In genomic region chr15:74294691-74295090, GRCm38 (mm10) we compare ENCODE assay signal across 28 mouse cellular contexts.
DNase-seq lines count a peak whose midpoint lies in the region; ATAC-seq lines count a peak whose summit lies in the region.
"Had no signal": no experiment of that assay in that cellular context is flagged by ENCODE, and none has a peak within 500 bp of the region (broad histone marks: within the 10 kb centered on the region; RNA-seq: fewer than 3 reads in every experiment).

No protein-coding gene starts in this region.

- H3K4me3 ChIP-seq in hindbrain, embryonic 13.5 days, result no peak overlapping the region
- H3K4me3 ChIP-seq in hindbrain, embryonic 14.5 days (replicated peaks; ENCODE audit: low read length), result no peak overlapping the region
- no peak overlapping the region for H3K4me3 ChIP-seq in neural tube, embryonic 14.5 days (ENCODE audit: low read depth, low read length)
- H3K4me3 ChIP-seq in embryonic facial prominence, embryonic 11.5 days (ENCODE audit: low read depth, low read length), result no peak overlapping the region
- H3K4me3 ChIP-seq: heart, embryonic 10.5 days; heart, embryonic 15.5 days; intestine, embryonic 15.5 days; layer of hippocampus, adult 2 months; left cerebral cortex, adult 2 months; limb, embryonic 13.5 days; lung, embryonic 15.5 days; midbrain, embryonic 13.5 days; neural tube, embryonic 12.5 days had no signal

- no peaks in the 10 kb centered on the region for H3K9me3 ChIP-seq in hindbrain, embryonic 13.5 days
- no peaks in the 10 kb centered on the region for H3K9me3 ChIP-seq in hindbrain, embryonic 14.5 days (ENCODE audit: control insufficient read depth, low read length)
- H3K9me3 ChIP-seq in neural tube, embryonic 14.5 days (ENCODE audit: control insufficient read depth, low read length), result no peaks in the 10 kb centered on the region
- no peaks in the 10 kb centered on the region for H3K9me3 ChIP-seq in embryonic facial prominence, embryonic 11.5 days (replicated peaks; ENCODE audit: control insufficient read depth, low read length)
- H3K9me3 ChIP-seq: heart, embryonic 10.5 days; heart, embryonic 15.5 days; intestine, embryonic 15.5 days; limb, embryonic 13.5 days; lung, embryonic 15.5 days; midbrain, embryonic 13.5 days; neural tube, embryonic 12.5 days had no signal

- H3K4me2 ChIP-seq in hindbrain, embryonic 13.5 days, result no peak overlapping the region
- H3K4me2 ChIP-seq in hindbrain, embryonic 14.5 days (replicated peaks), result no peak overlapping the region
- H3K4me2 ChIP-seq in neural tube, embryonic 14.5 days (ENCODE audit: low read depth, low read length), result no peak overlapping the region
- H3K4me2 ChIP-seq in embryonic facial prominence, embryonic 11.5 days (ENCODE audit: low read depth, low read length), result no peak overlapping the region
- H3K4me2 ChIP-seq: heart, embryonic 15.5 days; intestine, embryonic 15.5 days; limb, embryonic 13.5 days; liver, embryonic 11.5 days; lung, embryonic 15.5 days; midbrain, embryonic 13.5 days; neural tube, embryonic 12.5 days had no signal

- H3K27me3 ChIP-seq in hindbrain, embryonic 13.5 days, result 0 out of 2 replicates have a peak, but pooled peaks cover 1% of the 10 kb centered on the region
- H3K27me3 ChIP-seq in hindbrain, embryonic 14.5 days (ENCODE audit: control insufficient read depth, insufficient read depth, low read length), result no peaks in the 10 kb centered on the region
- no peaks in the 10 kb centered on the region for H3K27me3 ChIP-seq in neural tube, embryonic 14.5 days (ENCODE audit: control insufficient read depth, insufficient read depth, low read length)
- H3K27me3 ChIP-seq in embryonic facial prominence, embryonic 11.5 days (ENCODE audit: control insufficient read depth, insufficient read depth, low read length), result no peaks in the 10 kb centered on the region
- H3K27me3 ChIP-seq: intestine, embryonic 15.5 days; lung, embryonic 15.5 days; midbrain, embryonic 13.5 days; neural tube, embryonic 12.5 days had no signal

- H3K27ac ChIP-seq in hindbrain, embryonic 13.5 days, result peak overlapping the region; percentile 64
- H3K27ac ChIP-seq in hindbrain, embryonic 14.5 days, result no peak overlapping the region
- H3K27ac ChIP-seq in neural tube, embryonic 14.5 days (ENCODE audit: low read depth, low read length), result no peak overlapping the region
- H3K27ac ChIP-seq in embryonic facial prominence, embryonic 11.5 days (replicated peaks; ENCODE audit: low read depth, low read length), result no peak overlapping the region
- H3K27ac ChIP-seq: heart, embryonic 10.5 days; heart, embryonic 15.5 days; intestine, embryonic 15.5 days; layer of hippocampus, adult 2 months; left cerebral cortex, adult 2 months; limb, embryonic 13.5 days; lung, embryonic 15.5 days; midbrain, embryonic 13.5 days; neural tube, embryonic 12.5 days had no signal

- H3K4me1 ChIP-seq in hindbrain, embryonic 13.5 days (replicated peaks), result peaks cover 40% of the 10 kb centered on the region
- peaks cover 9% of the 10 kb centered on the region; the same call in 1 of the 2 replicates for H3K4me1 ChIP-seq in hindbrain, embryonic 14.5 days (replicated peaks; ENCODE audit: control insufficient read depth, insufficient read depth, low read length)
- 0 out of 2 replicates have a peak, but pooled peaks cover 5% of the 10 kb centered on the region for H3K4me1 ChIP-seq in neural tube, embryonic 14.5 days (ENCODE audit: control insufficient read depth, insufficient read depth, low read length)
- no peaks in the 10 kb centered on the region for H3K4me1 ChIP-seq in embryonic facial prominence, embryonic 11.5 days (ENCODE audit: control insufficient read depth, insufficient read depth, low read length)
- H3K4me1 ChIP-seq: intestine, embryonic 15.5 days; limb, embryonic 13.5 days; lung, embryonic 15.5 days had no signal

- H3K9ac ChIP-seq in hindbrain, embryonic 13.5 days, result no peak overlapping the region
- no peak overlapping the region for H3K9ac ChIP-seq in hindbrain, embryonic 14.5 days
- H3K9ac ChIP-seq in neural tube, embryonic 14.5 days (replicated peaks; ENCODE audit: low read depth, low read length), result no peak overlapping the region
- H3K9ac ChIP-seq in embryonic facial prominence, embryonic 11.5 days (replicated peaks; ENCODE audit: low read length), result no peak overlapping the region
- H3K9ac ChIP-seq: heart, embryonic 15.5 days; intestine, embryonic 15.5 days; limb, embryonic 13.5 days; lung, embryonic 15.5 days; midbrain, embryonic 13.5 days; neural tube, embryonic 12.5 days had no signal

- no peak for DNase-seq in hindbrain, embryonic 14.5 days (ENCODE audit: low spot score)
- no peak for DNase-seq in neural tube, embryonic 10.5 days (ENCODE audit: extremely low spot score, low spot score)
- DNase-seq in embryonic facial prominence, embryonic 11.5 days (ENCODE audit: low spot score), result peak; percentile 2
- no peak for DNase-seq in cerebellum, adult 18-20 months
- DNase-seq in urinary bladder, postnatal 10 days (ENCODE audit: low spot score), result no peak
- DNase-seq: adrenal gland, postnatal 10 days; B cell, adult 2 months; cerebellum, adult 11-12 months; cerebellum, postnatal 14 days; gastrocnemius, postnatal 25 days; heart, adult 11 months; kidney, adult 2 months; kidney, postnatal 36 days; spleen, adult 18-20 months; thymus, postnatal 14 days had no signal

- ATAC-seq in hindbrain, embryonic 13.5 days (ENCODE audit: low FRiP score), result peak; percentile 26; the same call in 1 of the 2 replicates
- ATAC-seq in hindbrain, embryonic 14.5 days (ENCODE audit: low FRiP score), result no peak
- peak; percentile 15; the same call in 1 of the 2 replicates for ATAC-seq in neural tube, embryonic 14.5 days (ENCODE audit: low read depth)
- no peak for ATAC-seq in embryonic facial prominence, embryonic 11.5 days (replicated peaks; ENCODE audit: insufficient number of reproducible peaks, low FRiP score, low TSS enrichment, low read depth)
- ATAC-seq: hindbrain, embryonic 16.5 days; intestine, embryonic 15.5 days; midbrain, embryonic 13.5 days had no signal

- H3K36me3 ChIP-seq in hindbrain, embryonic 13.5 days, result no peaks in the 10 kb centered on the region
- no peaks in the 10 kb centered on the region for H3K36me3 ChIP-seq in hindbrain, embryonic 14.5 days (replicated peaks; ENCODE audit: control insufficient read depth, insufficient read depth)
- no peaks in the 10 kb centered on the region for H3K36me3 ChIP-seq in neural tube, embryonic 14.5 days (ENCODE audit: control insufficient read depth, insufficient read depth, low read length)
- H3K36me3 ChIP-seq in embryonic facial prominence, embryonic 11.5 days (replicated peaks; ENCODE audit: control insufficient read depth, insufficient read depth, low read depth, low read length), result no peaks in the 10 kb centered on the region
- H3K36me3 ChIP-seq: heart, embryonic 10.5 days; heart, embryonic 15.5 days; intestine, embryonic 15.5 days; limb, embryonic 13.5 days; lung, embryonic 15.5 days; midbrain, embryonic 13.5 days; neural tube, embryonic 12.5 days had no signal

- WGBS in hindbrain, embryonic 13.5 days, result 52% methylated on average over 10 of the region's 10 CpGs
- WGBS in hindbrain, embryonic 14.5 days, result 45% methylated on average over 10 of the region's 10 CpGs
- 37% methylated on average over 10 of the region's 10 CpGs for WGBS in neural tube, embryonic 14.5 days
- 58% methylated on average over 10 of the region's 10 CpGs for WGBS in embryonic facial prominence, embryonic 11.5 days

Comparison
In these comparisons a context has a peak if more than half of its experiments do, and no peak if none do; other contexts are left out.
1. ATAC-seq: peak in hindbrain, embryonic 13.5 days (single experiment) and neural tube, embryonic 14.5 days (single experiment); none in hindbrain, embryonic 14.5 days (single experiment) and embryonic facial prominence, embryonic 11.5 days (single experiment).